Mouse (Mus musculus) liver, adult 2 months (tissue): Measurements from ENCODE around the gene Rpgrip1.

Experiments used
- CTCF ChIP-seq: fragments of 200-500 bp; IDR thresholded peaks from 2 replicates; pipeline ENCODE4 v1.5.1; 2011; ENCODE audit warnings: low read depth, low read length, control low read depth
- POLR2A ChIP-seq: fragments of 200-500 bp; IDR thresholded peaks from 2 replicates; pipeline ENCODE4 v1.6.1; 2011; ENCODE audit warnings: low read length, control low read depth; ENCODE audit not compliant: insufficient read depth; ENCODE audit errors: extremely low read depth

DNA sequence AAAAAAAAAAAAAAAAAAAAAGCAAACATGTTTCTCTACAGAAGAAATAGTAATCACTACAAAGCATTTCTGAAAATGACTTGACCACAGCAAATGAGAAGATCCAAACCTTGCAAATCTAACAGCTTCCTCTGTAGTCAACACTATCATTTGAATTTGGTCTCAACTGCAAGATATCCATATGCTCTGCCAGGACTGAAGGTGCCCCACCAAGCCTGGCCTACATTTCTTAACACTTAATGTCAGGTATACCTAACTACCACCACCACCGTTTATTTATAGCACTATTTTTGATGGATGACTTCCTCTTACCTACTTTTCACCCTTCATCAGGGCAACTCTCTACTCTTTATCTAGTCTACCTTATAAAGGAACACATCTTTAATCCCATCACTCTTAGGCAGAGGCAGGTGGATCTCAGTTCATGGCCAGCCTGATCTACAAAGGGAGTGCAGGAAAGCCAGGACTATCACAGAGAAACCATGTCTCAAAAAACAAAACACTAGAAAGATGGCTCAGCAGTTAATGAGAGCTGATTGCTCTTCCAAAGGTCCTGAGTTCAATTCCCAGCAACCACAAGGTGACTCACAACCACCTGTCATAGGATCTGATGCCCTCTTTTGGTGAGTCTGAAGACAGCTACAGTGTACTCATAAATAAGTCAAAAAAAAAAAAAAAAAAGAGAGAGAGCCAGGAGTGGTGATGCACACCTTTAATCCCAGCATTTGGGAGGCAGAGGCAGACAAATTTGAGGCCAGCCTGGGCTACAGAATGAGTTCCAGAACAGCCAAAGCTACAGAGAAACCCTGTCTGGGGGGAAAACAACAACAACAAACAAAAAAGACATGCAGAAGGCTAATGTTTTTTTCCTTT is 9.0 kb upstream of the Rpgrip1 start:
- TF ChIP-seq CTCF (no peak), POLR2A (no peak)
